Mouse (Mus musculus): ENCODE results near the gene Ghdc.

GRCm38 (mm10) chr11:100746546-100746945 lies 24.2 kb downstream of the Ghdc start:
- no peak for TF ChIP-seq POLR2A (IDR thresholded peaks at IDR 0.05; ENCODE audit: borderline replicate concordance, extremely low read depth, low read depth, low read length)
- TF ChIP-seq CTCF (IDR thresholded peaks at IDR 0.05; ENCODE audit: insufficient read depth, low read length), result no peak

All from lung, adult 2 months (tissue).